Mouse (Mus musculus): ENCODE measurements around the gene Syna. TPM values are rescaled to one million over a fixed set of nuclear protein-coding genes. Genes with fewer than 3 reads are reported as not detected.

Gene Syna
- polyA plus RNA-seq, 1 experiment, result not detected

GRCm38 (mm10) chr5:134508965-134509364 is 51.0 kb downstream of the Syna start:
- peaks cover 3% of the 10 kb centered on the region for H3K4me1 ChIP-seq (ENCODE audit: control insufficient read depth)
- TF ChIP-seq GATA1 (IDR thresholded peaks at IDR 0.05; ENCODE audit: low read length) (no peak), TAL1 (IDR thresholded peaks at IDR 0.05; ENCODE audit: low read length) (no peak)
- no peak overlapping the region for H3K4me3 ChIP-seq (replicated peaks)
- peaks cover 2% of the 10 kb centered on the region; the same call in 1 of the 2 replicates for H3K36me3 ChIP-seq (ENCODE audit: control insufficient read depth)
- H3K27me3 ChIP-seq (ENCODE audit: control insufficient read depth), result no peaks in the 10 kb centered on the region
- no peaks in the 10 kb centered on the region for H3K9me3 ChIP-seq (ENCODE audit: control insufficient read depth, low read length)

Other genes starting within 250 kb of the Syna start
- gene Gtf2i, start 245.4 kb downstream of the Syna start, polyA plus RNA-seq (2012), result 4.1 and 4.4 TPM in 2 replicates
- gene Gtf2ird1, start 103.5 kb downstream of the Syna start, polyA plus RNA-seq (2012), result 2.0 and 3.0 TPM in 2 replicates
- gene Clip2, start 7.7 kb downstream of the Syna start, polyA plus RNA-seq (2012), result 0.14 and 0.16 TPM in 2 replicates
- gene Rfc2, start 21.2 kb upstream of the Syna start, polyA plus RNA-seq (2012), result 6.8 TPM in 2 replicates
- gene Lat2, start 54.9 kb upstream of the Syna start, polyA plus RNA-seq (2012), result 0.16 and 0.17 TPM in 2 replicates
- 18.5 and 18.7 TPM in 2 replicates for gene Eif4h, start 79.3 kb upstream of the Syna start, polyA plus RNA-seq (2012)
- gene Limk1, start 128.4 kb upstream of the Syna start, polyA plus RNA-seq (2012), result 0.30 and 0.39 TPM in 2 replicates
- gene Eln, start 187.2 kb upstream of the Syna start, polyA plus RNA-seq (2012), result not detected in 2 replicates

All from erythroblast, embryonic 14.5 days (primary cell).